Mouse (Mus musculus) embryonic fibroblast, embryonic 13.5 days (primary cell): ENCODE measurements around the gene Lgals1. TPM values are rescaled to one million over a fixed set of nuclear protein-coding genes. Genes with fewer than 3 reads are reported as not detected.

ENCODE experiments used
- H3K27ac ChIP-seq: 2 replicates; pipeline ENCODE4 v1.5.1; 2012; ENCODE audit warnings: low read length, control low read depth, inconsistent platforms; ENCODE audit not compliant: insufficient read depth
- H3K4me1 ChIP-seq: 2 replicates; pipeline ENCODE4 v1.6.1; 2011; ENCODE audit warnings: low read length; ENCODE audit not compliant: control insufficient read depth, insufficient read depth
- H3K4me3 ChIP-seq: 2 replicates; pipeline ENCODE4 v1.5.1; 2011; ENCODE audit warnings: mild to moderate bottlenecking, control low read depth, low read length; ENCODE audit not compliant: insufficient read depth
- CTCF ChIP-seq: IDR thresholded peaks from 2 replicates; pipeline ENCODE4 v1.5.1; 2011; ENCODE audit warnings: mild to moderate bottlenecking, control low read depth, low read length, moderate library complexity, borderline replicate concordance; ENCODE audit not compliant: insufficient read depth
- POLR2A ChIP-seq: IDR thresholded peaks from 2 replicates; pipeline ENCODE4 v1.6.1; 2011; ENCODE audit warnings: low read depth, mild to moderate bottlenecking, control low read depth, low read length, moderate library complexity
- polyA plus RNA-seq: library from polyadenylated mRNA; stranded (reverse); fragments of >200 nt; gene quantifications from 2 replicates; pipeline ENCODE4 v1.2.4, GENCODE M21; 2011; ENCODE audit warnings: low read depth; ENCODE audit not compliant: missing spikeins, insufficient read length

Lgals1 gene
- polyA plus RNA-seq, 1 experiment, result 4,027 TPM

DNA sequence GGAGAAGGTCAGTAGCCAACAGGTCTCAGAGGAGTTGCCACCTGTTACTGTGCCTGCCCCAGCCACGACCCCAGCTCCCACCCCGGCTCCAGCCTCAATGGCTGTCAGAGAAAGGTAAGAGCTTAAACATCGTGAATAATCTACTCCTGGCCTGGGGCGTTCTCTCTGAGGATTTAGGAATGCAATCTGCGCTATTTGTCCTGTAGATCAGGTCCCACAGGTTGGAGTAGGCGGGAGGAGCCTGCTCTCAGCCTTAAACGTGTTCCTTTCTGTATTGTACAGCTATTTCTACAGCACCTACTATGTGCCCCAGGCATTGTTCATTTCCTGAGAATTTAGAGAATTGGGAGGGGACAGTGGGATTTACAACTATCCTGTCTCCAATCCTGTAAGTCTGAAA lies 18.1 kb upstream of the Lgals1 start:
- no peaks in the 10 kb centered on the region for H3K4me1 ChIP-seq
- TF ChIP-seq CTCF (no peak), POLR2A (no peak)
- H3K4me3 ChIP-seq, result no peak overlapping the region
- no peak overlapping the region for H3K27ac ChIP-seq

DNA sequence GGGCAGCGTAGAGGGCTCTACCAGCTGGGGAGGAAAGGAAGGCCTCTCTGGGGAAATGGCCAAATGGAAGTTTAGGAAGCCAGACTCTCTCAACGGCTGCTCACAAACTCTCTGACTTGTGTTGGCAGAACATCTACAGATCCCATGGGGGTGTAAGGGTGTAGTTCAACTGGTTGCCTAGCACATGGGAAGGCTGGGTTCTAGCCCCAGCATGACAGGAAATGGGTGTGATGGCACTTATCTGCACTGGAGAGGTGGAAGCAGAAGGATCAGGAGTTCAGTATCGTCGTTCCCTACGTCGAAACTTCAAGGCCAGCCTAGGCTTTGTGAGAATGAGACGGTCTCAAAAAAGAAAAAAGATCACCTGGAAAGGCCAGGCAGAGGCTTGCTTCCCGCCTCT lies 17.5 kb upstream of the Lgals1 start:
- no peak for TF ChIP-seq CTCF
- TF ChIP-seq POLR2A, result no peak
- Histone ChIP-seq H3K27ac (no peak overlapping the region), H3K4me1 (no peaks in the 10 kb centered on the region), H3K4me3 (no peak overlapping the region)

DNA sequence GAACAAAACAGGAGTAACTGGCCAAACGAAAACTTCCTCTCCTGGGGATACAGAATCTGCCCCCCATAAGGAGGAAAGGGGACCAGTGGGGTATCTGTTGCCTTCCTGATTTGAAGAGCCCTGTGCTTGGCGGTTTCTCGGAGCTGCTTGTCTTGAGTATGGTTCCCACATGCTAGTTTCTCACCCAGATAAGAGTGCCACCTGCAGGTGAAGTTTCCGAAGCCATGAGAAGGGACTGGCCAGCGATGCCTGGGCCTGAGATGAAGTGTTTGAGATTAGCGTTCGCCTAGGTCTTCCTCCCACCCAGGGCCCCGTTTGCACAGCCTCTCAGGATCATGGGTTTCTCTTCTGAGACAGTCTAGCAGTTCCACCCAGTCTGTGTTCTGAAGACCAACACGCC lies 14.5 kb upstream of the Lgals1 start:
- H3K27ac ChIP-seq, result no peak overlapping the region
- no peak overlapping the region for H3K4me3 ChIP-seq
- TF ChIP-seq POLR2A (no peak), CTCF (peak; percentile 35; the same call in 1 of the 2 replicates)
- peaks cover 2% of the 10 kb centered on the region; the same call in 1 of the 2 replicates for H3K4me1 ChIP-seq

DNA sequence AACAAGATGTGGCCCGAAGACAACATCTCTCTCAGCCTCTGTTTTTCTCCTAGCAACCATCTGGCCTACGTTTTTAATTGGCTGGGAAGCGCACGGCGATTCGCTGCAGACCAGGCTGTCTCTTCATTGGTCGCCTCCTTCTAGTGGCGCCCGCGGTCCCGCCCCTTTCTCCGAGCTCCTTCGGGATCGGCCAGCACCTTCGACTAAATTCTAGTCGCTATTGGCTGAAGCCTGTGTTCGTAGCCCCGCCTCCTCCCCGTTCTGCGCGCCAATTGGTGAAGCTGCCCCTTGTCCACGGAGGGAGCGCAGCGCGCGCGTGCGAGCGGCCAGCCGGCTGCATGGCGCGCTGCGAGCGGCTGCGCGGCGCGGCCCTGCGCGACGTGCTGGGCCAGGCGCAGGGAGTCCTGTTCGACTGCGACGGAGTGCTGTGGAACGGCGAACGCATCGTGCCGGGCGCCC lies 12.9 kb upstream of the Lgals1 start, which contains the start of gene Pdxp:
Pdxp (plus strand) TSS at position 288 of the 459 bp plus-strand sequence.
- Histone ChIP-seq H3K4me1 (peaks cover 2% of the 10 kb centered on the region; the same call in 1 of the 2 replicates), H3K4me3 (peak within 1 kb of the TSS; percentile 41), H3K27ac (no peak within 1 kb of the TSS)
- TF ChIP-seq POLR2A (peak; percentile 65), CTCF (no peak)

DNA sequence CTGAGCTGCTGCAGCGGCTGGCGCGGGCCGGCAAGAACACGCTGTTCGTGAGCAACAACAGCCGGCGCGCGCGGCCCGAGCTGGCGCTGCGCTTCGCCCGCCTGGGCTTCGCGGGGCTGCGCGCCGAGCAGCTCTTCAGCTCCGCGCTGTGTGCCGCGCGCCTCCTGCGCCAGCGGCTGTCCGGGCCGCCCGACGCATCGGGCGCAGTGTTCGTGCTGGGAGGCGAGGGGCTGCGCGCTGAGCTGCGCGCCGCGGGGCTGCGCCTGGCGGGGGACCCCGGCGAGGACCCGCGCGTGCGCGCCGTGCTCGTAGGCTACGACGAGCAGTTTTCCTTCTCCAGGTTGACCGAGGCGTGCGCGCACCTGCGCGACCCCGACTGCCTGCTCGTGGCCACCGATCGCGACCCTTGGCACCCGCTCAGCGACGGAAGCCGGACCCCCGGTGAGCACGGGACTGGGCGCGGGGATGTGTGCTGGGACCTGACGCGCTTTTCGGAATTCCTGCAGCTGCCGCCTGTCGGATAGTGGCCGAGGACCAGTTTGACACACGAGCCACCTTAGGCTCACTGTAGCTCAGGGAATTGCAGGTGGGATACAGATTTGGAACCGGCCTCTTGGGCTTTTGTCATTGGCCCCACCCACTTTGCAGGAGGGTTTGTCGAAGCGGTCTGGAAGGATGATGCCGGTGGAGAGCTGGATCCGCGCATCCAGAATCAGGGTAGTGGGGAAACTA lies 12.3 kb upstream of the Lgals1 start:
- Histone ChIP-seq H3K4me1 (peaks cover 2% of the 10 kb centered on the region; the same call in 1 of the 2 replicates), H3K4me3 (peak overlapping the region; percentile 41), H3K27ac (no peak overlapping the region)
- TF ChIP-seq CTCF (no peak), POLR2A (no peak)

DNA sequence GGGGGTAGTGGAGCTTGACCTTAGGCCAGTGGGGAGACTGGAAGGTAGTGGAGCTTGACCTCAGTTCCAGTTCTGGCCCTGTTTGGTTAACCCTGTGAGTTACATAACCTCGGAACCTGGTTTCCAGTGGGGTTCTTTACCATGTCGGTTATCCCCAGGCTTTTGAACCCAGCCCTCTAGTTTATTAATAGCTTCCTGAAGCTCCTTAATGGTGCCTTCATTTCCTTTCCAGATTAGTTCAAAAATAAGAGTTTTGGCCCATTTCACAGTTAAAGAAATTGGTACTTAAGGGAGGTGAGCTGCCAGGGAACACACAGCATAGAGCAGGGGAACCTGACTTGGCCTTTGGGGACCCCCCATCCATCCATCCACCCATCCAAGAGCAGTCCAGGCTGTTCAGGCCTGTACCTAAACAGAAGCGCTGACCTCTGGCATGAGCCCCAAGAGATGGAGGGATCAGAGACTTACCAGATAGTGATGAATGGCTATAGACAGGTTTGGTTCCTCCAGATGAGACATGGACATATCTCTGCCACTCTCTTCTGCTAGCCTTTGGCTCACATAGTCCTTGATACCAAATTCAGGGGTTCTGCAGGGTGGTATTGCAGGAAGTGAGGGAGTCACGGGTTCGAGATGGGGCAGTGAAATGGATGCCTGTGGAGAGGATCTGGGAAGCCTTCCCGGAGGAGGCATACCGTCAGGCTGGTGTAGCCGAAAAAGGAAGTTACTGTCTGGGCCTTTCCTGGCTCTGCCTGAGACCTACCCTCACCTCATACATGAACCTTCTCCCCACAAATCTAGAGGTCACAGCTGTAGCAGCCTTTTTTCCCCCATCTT lies 11.5 kb upstream of the Lgals1 start:
- H3K27ac ChIP-seq, result no peak overlapping the region
- H3K4me3 ChIP-seq, result peak overlapping the region; percentile 41
- TF ChIP-seq POLR2A, result no peak
- TF ChIP-seq CTCF, result no peak
- H3K4me1 ChIP-seq, result peaks cover 6% of the 10 kb centered on the region; the same call in 1 of the 2 replicates

DNA sequence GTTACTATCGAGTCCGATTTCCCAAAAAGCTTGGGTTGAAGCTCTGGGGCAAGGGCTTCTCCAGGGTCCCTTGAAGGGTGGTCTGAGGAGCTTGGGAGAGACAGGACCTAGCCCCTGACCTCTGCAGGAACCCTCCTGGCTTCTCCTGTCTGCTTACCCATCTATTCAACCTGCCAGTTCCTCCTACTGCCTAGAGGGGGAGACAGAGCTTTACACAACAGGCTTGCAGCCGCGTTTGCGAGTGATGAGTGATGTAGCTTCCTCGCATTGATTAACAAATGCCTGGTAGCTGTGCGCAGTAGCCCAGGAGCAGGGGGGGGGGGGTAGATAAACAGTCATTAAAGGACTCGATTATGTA lies 10.9 kb upstream of the Lgals1 start:
- Histone ChIP-seq H3K4me3 (no peak overlapping the region), H3K27ac (no peak overlapping the region), H3K4me1 (peaks cover 9% of the 10 kb centered on the region; the same call in 1 of the 2 replicates)
- TF ChIP-seq POLR2A (no peak), CTCF (peak; percentile 92)

DNA sequence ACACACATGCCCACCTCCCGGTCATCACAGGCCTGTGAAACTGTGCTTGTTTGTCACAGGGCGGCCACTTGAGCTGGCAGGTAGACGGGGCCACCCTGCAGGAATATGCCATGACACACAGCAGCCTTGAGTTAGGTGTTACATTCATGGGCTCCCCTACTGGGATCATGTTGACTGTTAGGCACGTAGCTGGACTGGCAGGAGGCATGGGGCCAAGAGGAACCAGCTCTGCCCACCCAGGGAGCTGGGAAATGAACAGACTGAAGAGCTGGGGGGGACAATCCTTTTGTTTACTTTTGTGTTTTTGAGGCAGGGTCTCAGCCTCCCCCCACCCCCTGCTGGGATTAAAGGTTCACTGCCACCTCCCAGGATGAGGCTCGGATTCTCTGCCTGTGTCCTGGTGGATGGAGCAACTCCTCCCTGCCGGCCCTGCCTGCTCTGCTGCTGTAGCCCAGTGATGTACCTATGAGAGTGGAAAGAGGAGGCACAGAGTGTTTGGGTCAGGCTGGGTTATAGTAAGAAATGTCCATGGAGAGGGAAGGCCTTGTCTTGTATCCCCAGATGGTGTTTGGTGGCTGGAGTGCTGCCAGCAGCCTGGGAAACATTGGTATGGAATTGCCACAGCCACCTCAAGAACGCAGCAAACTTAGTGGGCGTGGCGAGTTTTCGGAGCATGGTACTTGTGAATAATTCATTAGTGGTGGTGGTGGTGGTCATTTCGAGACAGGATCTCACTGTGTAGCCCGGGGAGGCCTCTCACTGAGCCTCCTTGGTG lies 10.3 kb upstream of the Lgals1 start:
- peaks cover 9% of the 10 kb centered on the region; the same call in 1 of the 2 replicates for H3K4me1 ChIP-seq
- no peak overlapping the region for H3K27ac ChIP-seq
- TF ChIP-seq CTCF (no peak), POLR2A (no peak)
- H3K4me3 ChIP-seq, result no peak overlapping the region

DNA sequence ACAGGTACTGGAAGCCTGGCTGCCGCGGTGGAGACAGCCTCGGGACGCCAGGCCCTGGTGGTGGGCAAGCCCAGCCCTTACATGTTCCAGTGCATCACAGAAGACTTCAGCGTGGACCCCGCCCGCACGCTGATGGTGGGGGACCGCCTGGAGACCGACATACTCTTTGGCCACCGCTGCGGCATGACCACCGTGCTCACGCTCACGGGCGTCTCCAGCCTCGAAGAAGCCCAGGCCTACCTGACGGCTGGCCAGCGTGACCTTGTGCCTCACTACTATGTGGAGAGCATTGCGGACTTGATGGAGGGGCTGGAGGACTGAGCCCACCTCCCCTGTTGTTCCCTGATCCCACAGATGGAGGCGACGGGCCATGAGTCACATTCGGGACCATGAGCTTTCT lies 8.4 kb upstream of the Lgals1 start:
- Histone ChIP-seq H3K4me1 (peaks cover 9% of the 10 kb centered on the region; the same call in 1 of the 2 replicates), H3K27ac (no peak overlapping the region), H3K4me3 (no peak overlapping the region)
- TF ChIP-seq POLR2A (no peak), CTCF (no peak)

DNA sequence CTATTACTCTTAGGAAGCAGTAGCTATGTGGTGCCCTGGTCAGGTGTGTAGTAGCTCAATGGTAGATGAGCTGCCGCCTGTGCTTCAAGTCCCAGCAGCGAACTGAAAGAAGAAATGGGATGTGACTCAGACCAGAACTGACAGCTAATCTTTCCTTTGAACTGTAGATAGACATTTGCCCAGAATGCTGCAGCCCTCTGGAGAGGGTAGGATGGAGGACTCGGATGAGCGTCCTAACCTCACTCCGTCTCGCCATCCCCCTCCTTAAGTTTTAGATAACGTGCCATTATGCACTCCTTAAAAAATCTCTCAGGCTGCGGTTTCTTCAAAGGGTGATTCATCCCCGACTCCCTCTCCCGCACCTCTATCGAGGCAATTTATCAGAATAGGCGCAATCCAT lies 6.6 kb upstream of the Lgals1 start:
- H3K4me1 ChIP-seq, result peaks cover 10% of the 10 kb centered on the region
- no peak overlapping the region for H3K27ac ChIP-seq
- no peak overlapping the region for H3K4me3 ChIP-seq
- TF ChIP-seq POLR2A (no peak), CTCF (no peak)
